Mouse (Mus musculus): ENCODE data around the gene Wwc2. TPM values are rescaled to one million over a fixed set of nuclear protein-coding genes. Genes with fewer than 3 reads are reported as not detected.

Wwc2 gene
- polyA plus RNA-seq, 1 experiment from 2014 or later = 16.7 TPM

GRCm38 (mm10) chr8:47948836-47949235 lies 41.9 kb downstream of the Wwc2 start:
- Histone ChIP-seq H3K27ac (ENCODE audit: low read length) (no peak overlapping the region), H3K36me3 (ENCODE audit: insufficient read depth, low read length) (0 out of 2 replicates have a peak, but pooled peaks cover 2% of the 10 kb centered on the region), H3K4me3 (ENCODE audit: low read length) (no peak overlapping the region), H3K4me1 (ENCODE audit: insufficient read depth, low read length) (peaks cover 14% of the 10 kb centered on the region; the same call in 1 of the 2 replicates), H3K9ac (replicated peaks; ENCODE audit: low read length) (no peak overlapping the region), H3K27me3 (ENCODE audit: insufficient read depth, low read length) (no peaks in the 10 kb centered on the region), H3K4me2 (replicated peaks; ENCODE audit: low read depth, low read length) (no peak overlapping the region), H3K9me3 (ENCODE audit: low read length) (no peaks in the 10 kb centered on the region)
- ATAC-seq (ENCODE audit: low FRiP score, low TSS enrichment) = no peak
- 77% methylated on average over 4 of the region's 4 CpGs for WGBS

- peaks cover 19% of the 10 kb centered on the region; the same call in 1 of the 2 replicates for H3K4me1 ChIP-seq (ENCODE audit: insufficient read depth, low read length)
- 74% methylated on average over 19 of the region's 19 CpGs for WGBS
- 0 out of 2 replicates have a peak overlapping the region, but pooled peaks have one; percentile 0 for H3K4me2 ChIP-seq (replicated peaks; ENCODE audit: low read depth, low read length)
- peaks cover 2% of the 10 kb centered on the region; the same call in 1 of the 2 replicates for H3K36me3 ChIP-seq (ENCODE audit: insufficient read depth, low read length)
- no peaks in the 10 kb centered on the region for H3K9me3 ChIP-seq (ENCODE audit: low read length)
- H3K27me3 ChIP-seq (ENCODE audit: insufficient read depth, low read length) = no peaks in the 10 kb centered on the region
- H3K9ac ChIP-seq (replicated peaks; ENCODE audit: low read length) = no peak overlapping the region
- ATAC-seq (ENCODE audit: low FRiP score, low TSS enrichment) = no peak
- H3K4me3 ChIP-seq (ENCODE audit: low read length) = no peak overlapping the region
- H3K27ac ChIP-seq (ENCODE audit: low read length) = peak overlapping the region; percentile 58
Measured at GRCm38 (mm10) chr8:47947672-47948618, 42.8 kb downstream of the Wwc2 start.

- H3K4me3 ChIP-seq (ENCODE audit: low read length) = no peak overlapping the region
- H3K4me2 ChIP-seq (replicated peaks; ENCODE audit: low read depth, low read length) = no peak overlapping the region
- ATAC-seq (ENCODE audit: low FRiP score, low TSS enrichment) = peak; percentile 28; the same call in 1 of the 2 replicates
- 50% methylated on average over 10 of the region's 10 CpGs for WGBS
- no peaks in the 10 kb centered on the region for H3K9me3 ChIP-seq (ENCODE audit: low read length)
- no peak overlapping the region for H3K27ac ChIP-seq (ENCODE audit: low read length)
- H3K27me3 ChIP-seq (ENCODE audit: insufficient read depth, low read length) = no peaks in the 10 kb centered on the region
- peaks cover 25% of the 10 kb centered on the region for H3K4me1 ChIP-seq (ENCODE audit: insufficient read depth, low read length)
- H3K36me3 ChIP-seq (ENCODE audit: insufficient read depth, low read length) = peaks cover 2% of the 10 kb centered on the region; the same call in 1 of the 2 replicates
- no peak overlapping the region for H3K9ac ChIP-seq (replicated peaks; ENCODE audit: low read length)
Measured at GRCm38 (mm10) chr8:47943049-47943448, 47.7 kb downstream of the Wwc2 start.

- peaks cover 2% of the 10 kb centered on the region; the same call in 1 of the 2 replicates for H3K36me3 ChIP-seq (ENCODE audit: insufficient read depth, low read length)
- H3K4me1 ChIP-seq (ENCODE audit: insufficient read depth, low read length) = peaks cover 33% of the 10 kb centered on the region
- H3K4me3 ChIP-seq (ENCODE audit: low read length) = no peak overlapping the region
- H3K27ac ChIP-seq (ENCODE audit: low read length) = peak overlapping the region; percentile 79
- H3K27me3 ChIP-seq (ENCODE audit: insufficient read depth, low read length) = no peaks in the 10 kb centered on the region
- no peak overlapping the region for H3K4me2 ChIP-seq (replicated peaks; ENCODE audit: low read depth, low read length)
- peak overlapping the region; percentile 39 for H3K9ac ChIP-seq (replicated peaks; ENCODE audit: low read length)
- ATAC-seq (ENCODE audit: low FRiP score, low TSS enrichment) = peak; percentile 52
- H3K9me3 ChIP-seq (ENCODE audit: low read length) = no peaks in the 10 kb centered on the region
- WGBS = 52% methylated on average over 5 of the region's 5 CpGs
Measured at GRCm38 (mm10) chr8:47941028-47941427, 49.7 kb downstream of the Wwc2 start.

- Histone ChIP-seq H3K36me3 (ENCODE audit: insufficient read depth, low read length) (peaks cover 2% of the 10 kb centered on the region; the same call in 1 of the 2 replicates), H3K4me1 (ENCODE audit: insufficient read depth, low read length) (peaks cover 41% of the 10 kb centered on the region), H3K4me3 (ENCODE audit: low read length) (no peak overlapping the region), H3K27me3 (ENCODE audit: insufficient read depth, low read length) (no peaks in the 10 kb centered on the region), H3K9ac (replicated peaks; ENCODE audit: low read length) (no peak overlapping the region), H3K9me3 (ENCODE audit: low read length) (no peaks in the 10 kb centered on the region), H3K4me2 (replicated peaks; ENCODE audit: low read depth, low read length) (no peak overlapping the region), H3K27ac (ENCODE audit: low read length) (peak overlapping the region; percentile 79)
- ATAC-seq (ENCODE audit: low FRiP score, low TSS enrichment) = peak; percentile 20; the same call in 1 of the 2 replicates
- 71% methylated on average over 10 of the region's 10 CpGs for WGBS
Measured at GRCm38 (mm10) chr8:47939933-47940870, 50.5 kb downstream of the Wwc2 start.

- H3K9me3 ChIP-seq (ENCODE audit: low read length) = no peaks in the 10 kb centered on the region
- H3K27ac ChIP-seq (ENCODE audit: low read length) = peak overlapping the region; percentile 49; the same call in 1 of the 2 replicates
- H3K9ac ChIP-seq (replicated peaks; ENCODE audit: low read length) = no peak overlapping the region
- H3K36me3 ChIP-seq (ENCODE audit: insufficient read depth, low read length) = no peaks in the 10 kb centered on the region; the same call in 1 of the 2 replicates
- ATAC-seq (ENCODE audit: low FRiP score, low TSS enrichment) = no peak
- H3K4me3 ChIP-seq (ENCODE audit: low read length) = no peak overlapping the region
- peaks cover 50% of the 10 kb centered on the region for H3K4me1 ChIP-seq (ENCODE audit: insufficient read depth, low read length)
- no peak overlapping the region for H3K4me2 ChIP-seq (replicated peaks; ENCODE audit: low read depth, low read length)
- no peaks in the 10 kb centered on the region for H3K27me3 ChIP-seq (ENCODE audit: insufficient read depth, low read length)
- WGBS = 73% methylated on average over 7 of the region's 7 CpGs
Measured at GRCm38 (mm10) chr8:47939217-47939616, 51.5 kb downstream of the Wwc2 start.

GRCm38 (mm10) chr8:47936386-47936785 lies 54.3 kb downstream of the Wwc2 start:
- no peaks in the 10 kb centered on the region for H3K27me3 ChIP-seq (ENCODE audit: insufficient read depth, low read length)
- peaks cover 70% of the 10 kb centered on the region for H3K4me1 ChIP-seq (ENCODE audit: insufficient read depth, low read length)
- H3K9me3 ChIP-seq (ENCODE audit: low read length) = no peaks in the 10 kb centered on the region
- no peak overlapping the region; the same call in 1 of the 2 replicates for H3K27ac ChIP-seq (ENCODE audit: low read length)
- no peaks in the 10 kb centered on the region for H3K36me3 ChIP-seq (ENCODE audit: insufficient read depth, low read length)
- 27% methylated on average over 9 of the region's 9 CpGs for WGBS
- no peak overlapping the region for H3K9ac ChIP-seq (replicated peaks; ENCODE audit: low read length)
- H3K4me3 ChIP-seq (ENCODE audit: low read length) = no peak overlapping the region
- no peak overlapping the region for H3K4me2 ChIP-seq (replicated peaks; ENCODE audit: low read depth, low read length)
- no peak for ATAC-seq (ENCODE audit: low FRiP score, low TSS enrichment)

GRCm38 (mm10) chr8:47935461-47935860 lies 55.3 kb downstream of the Wwc2 start:
- 79% methylated on average over 5 of the region's 5 CpGs for WGBS
- Histone ChIP-seq H3K4me3 (ENCODE audit: low read length) (no peak overlapping the region), H3K9ac (replicated peaks; ENCODE audit: low read length) (no peak overlapping the region; the same call in 1 of the 2 replicates), H3K9me3 (ENCODE audit: low read length) (no peaks in the 10 kb centered on the region), H3K4me1 (ENCODE audit: insufficient read depth, low read length) (peaks cover 73% of the 10 kb centered on the region), H3K27ac (ENCODE audit: low read length) (peak overlapping the region; percentile 17; the same call in 1 of the 2 replicates), H3K27me3 (ENCODE audit: insufficient read depth, low read length) (no peaks in the 10 kb centered on the region), H3K4me2 (replicated peaks; ENCODE audit: low read depth, low read length) (no peak overlapping the region), H3K36me3 (ENCODE audit: insufficient read depth, low read length) (no peaks in the 10 kb centered on the region)
- no peak for ATAC-seq (ENCODE audit: low FRiP score, low TSS enrichment)

- no peak for ATAC-seq (ENCODE audit: low FRiP score, low TSS enrichment)
- Histone ChIP-seq H3K9ac (replicated peaks; ENCODE audit: low read length) (no peak overlapping the region), H3K4me2 (replicated peaks; ENCODE audit: low read depth, low read length) (no peak overlapping the region), H3K9me3 (ENCODE audit: low read length) (no peaks in the 10 kb centered on the region), H3K36me3 (ENCODE audit: insufficient read depth, low read length) (no peaks in the 10 kb centered on the region), H3K4me1 (ENCODE audit: insufficient read depth, low read length) (peaks cover 65% of the 10 kb centered on the region), H3K27ac (ENCODE audit: low read length) (peak overlapping the region; percentile 93; the same call in 1 of the 2 replicates), H3K4me3 (ENCODE audit: low read length) (no peak overlapping the region), H3K27me3 (ENCODE audit: insufficient read depth, low read length) (no peaks in the 10 kb centered on the region)
- WGBS = 87% methylated on average over 3 of the region's 3 CpGs
Measured at GRCm38 (mm10) chr8:47933087-47933486, 57.6 kb downstream of the Wwc2 start.
